Mouse (Mus musculus) bone marrow, adult 2 months (tissue): ENCODE data around the gene Atp8b3. TPM values are rescaled to one million over a fixed set of nuclear protein-coding genes. Genes with fewer than 3 reads are reported as not detected.

ENCODE experiments used
- H3K27ac ChIP-seq: fragments of 200-500 bp; 2 replicates; pipeline ENCODE4 v1.5.1; 2012; ENCODE audit warnings: low read depth, mild to moderate bottlenecking, control low read depth, inconsistent platforms, low read length; ENCODE audit not compliant: control insufficient read depth, poor library complexity, insufficient read depth
- H3K4me1 ChIP-seq: fragments of 200-500 bp; 2 replicates; pipeline ENCODE4 v1.6.1; 2011; ENCODE audit warnings: low read length; ENCODE audit not compliant: control insufficient read depth, insufficient read depth
- H3K4me3 ChIP-seq: fragments of 200-500 bp; replicated peaks from 2 replicates; pipeline ENCODE3; 2011; ENCODE audit warnings: mild to moderate bottlenecking, low read depth, low read length, control low read depth; ENCODE audit not compliant: control insufficient read depth
- CTCF ChIP-seq: fragments of 200-500 bp; IDR thresholded peaks from 2 replicates; pipeline ENCODE4 v1.5.1; 2011; ENCODE audit warnings: low read length, control low read depth; ENCODE audit not compliant: control insufficient read depth, insufficient read depth
- POLR2A ChIP-seq: fragments of 200-500 bp; IDR thresholded peaks from 2 replicates; pipeline ENCODE4 v1.6.1; 2011; ENCODE audit warnings: low read depth, mild to moderate bottlenecking, control low read depth, low read length, borderline replicate concordance; ENCODE audit not compliant: control insufficient read depth
- WGBS: fragments of 180-500 bp; shearing (Covaris S2); methylation state at CpG from one replicate; pipeline ENCODE4 v1.1.7; 2018; 5-methylcytosine and 5-hydroxymethylcytosine counted together
- polyA plus RNA-seq: library from polyadenylated mRNA; stranded (reverse); fragments of >200 nt; gene quantifications from 2 replicates; pipeline ENCODE4 v1.2.4, GENCODE M21; 2011; ENCODE audit warnings: low replicate concordance; ENCODE audit not compliant: missing spikeins, insufficient read depth, insufficient read length

Atp8b3 gene
- polyA plus RNA-seq, 1 experiment = not detected

DNA sequence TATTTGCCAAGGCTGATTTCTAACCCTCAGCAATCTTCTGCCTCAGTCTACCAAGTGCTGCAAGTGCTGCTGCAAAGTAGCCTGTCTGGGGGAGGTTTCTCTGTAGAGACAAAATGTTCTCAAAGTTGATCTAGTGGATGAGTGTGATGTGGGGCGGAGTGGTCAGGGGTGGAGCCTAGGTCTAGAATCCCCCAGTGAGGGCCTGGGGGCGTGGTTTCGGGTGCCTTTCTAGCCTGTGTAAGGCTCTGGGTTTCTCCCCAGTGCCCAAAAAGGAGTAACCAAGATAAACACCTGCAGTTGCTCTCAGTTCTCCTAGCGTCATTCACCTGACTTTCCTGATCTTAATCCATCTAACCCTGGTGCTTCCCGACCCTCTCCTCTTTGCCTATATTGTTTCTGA lies 57.9 kb downstream of the Atp8b3 start:
- Histone ChIP-seq H3K4me3 (no peak overlapping the region), H3K4me1 (no peaks in the 10 kb centered on the region; the same call in 1 of the 2 replicates), H3K27ac (no peak overlapping the region)
- WGBS = 38% methylated on average over 5 of the region's 5 CpGs
- no peak for TF ChIP-seq POLR2A
- TF ChIP-seq CTCF = no peak

DNA sequence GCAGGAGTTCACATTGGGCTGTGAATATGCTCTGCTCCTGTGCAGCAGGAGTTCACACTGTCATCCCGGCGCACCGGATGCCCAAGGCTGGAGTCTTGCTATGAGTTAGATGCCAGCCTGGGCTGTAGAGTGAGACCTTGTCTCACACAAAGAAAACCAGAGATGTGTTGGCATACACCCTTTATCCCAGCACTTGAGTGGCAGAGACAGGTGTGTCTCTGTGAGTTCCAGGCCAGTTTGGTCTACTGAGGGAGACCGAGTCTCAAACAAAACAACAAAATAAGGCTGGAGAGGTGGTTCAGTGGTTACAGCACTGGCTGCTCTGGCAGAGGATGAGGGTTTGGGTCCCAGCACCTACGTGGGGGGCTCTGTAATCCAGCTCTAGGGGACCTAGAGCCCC lies 60.4 kb downstream of the Atp8b3 start:
- 81% methylated on average over 5 of the region's 5 CpGs for WGBS
- Histone ChIP-seq H3K4me3 (no peak overlapping the region), H3K4me1 (no peaks in the 10 kb centered on the region; the same call in 1 of the 2 replicates), H3K27ac (no peak overlapping the region)
- TF ChIP-seq CTCF = no peak
- no peak for TF ChIP-seq POLR2A

DNA sequence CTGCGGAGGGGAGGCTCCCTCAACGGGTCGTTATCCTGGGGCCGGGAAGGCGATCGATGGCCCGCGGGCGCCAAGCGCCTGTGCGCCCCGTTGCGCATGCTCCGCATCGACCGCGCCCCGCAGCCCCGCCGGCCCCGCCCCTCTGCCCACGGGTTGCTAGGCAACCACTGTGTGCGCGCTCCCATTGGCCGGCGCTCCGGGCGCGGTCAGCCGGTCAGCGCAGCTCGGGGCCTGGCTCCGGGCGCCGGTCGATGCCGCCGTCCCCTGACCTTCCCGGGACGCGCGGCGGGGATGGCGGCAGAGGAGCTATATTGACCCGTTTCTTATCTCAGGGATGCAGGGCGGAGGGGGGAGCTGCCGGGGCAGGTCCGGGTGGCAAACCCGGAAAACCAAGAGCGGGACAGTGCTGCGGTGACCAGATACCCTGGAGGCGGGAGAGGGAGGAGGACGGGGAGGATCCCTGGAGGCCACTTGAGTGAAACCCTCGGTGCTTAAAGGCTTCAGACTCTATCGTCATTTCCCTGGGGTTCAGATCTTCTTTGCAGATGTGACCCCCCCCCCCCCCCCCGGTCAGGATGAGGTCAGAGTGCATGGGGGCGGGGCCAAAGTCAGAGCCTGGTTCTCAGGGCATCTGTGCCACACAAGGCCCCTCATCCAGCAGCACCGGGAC lies 63.5 kb downstream of the Atp8b3 start:
- under 1% methylated on average over 55 of the region's 58 CpGs for WGBS

More for the DNA sequence above, 63.5 kb downstream of the Atp8b3 start:
- Histone ChIP-seq H3K4me1 (no peaks in the 10 kb centered on the region; the same call in 1 of the 2 replicates), H3K4me3 (peak overlapping the region; percentile 79), H3K27ac (peak overlapping the region; percentile 72)
- TF ChIP-seq CTCF (no peak), POLR2A (no peak; the same call in 1 of the 2 replicates)

Other genes starting within 250 kb of the Atp8b3 start
- gene Rps15, start 246.7 kb downstream of the Atp8b3 start, polyA plus RNA-seq = 1,765 and 2,445 TPM in 2 replicates
- gene Apc2, start 243.1 kb downstream of the Atp8b3 start, polyA plus RNA-seq = 0.17 TPM in 1 of 2 replicates, not detected in the other
- 40.8 and 52.1 TPM in 2 replicates for gene 2310011J03Rik, start 218.6 kb downstream of the Atp8b3 start, polyA plus RNA-seq
- gene Pcsk4, start 209.6 kb downstream of the Atp8b3 start, polyA plus RNA-seq = 1.4 TPM in 1 of 2 replicates, not detected in the other
- 4.2 and 6.5 TPM in 2 replicates for gene Reep6, start 209.2 kb downstream of the Atp8b3 start, polyA plus RNA-seq
- 3.0 and 8.6 TPM in 2 replicates for gene Adamtsl5, start 190.7 kb downstream of the Atp8b3 start, polyA plus RNA-seq
- 2.2 TPM in 1 of 2 replicates, not detected in the other for gene Plk5, start 182.7 kb downstream of the Atp8b3 start, polyA plus RNA-seq
- gene Mex3d, start 151.5 kb downstream of the Atp8b3 start, polyA plus RNA-seq = 1.4 and 1.7 TPM in 2 replicates
- 53.0 and 82.0 TPM in 2 replicates for gene Mbd3, start 139.6 kb downstream of the Atp8b3 start, polyA plus RNA-seq
- 190 and 222 TPM in 2 replicates for gene Uqcr11, start 132.3 kb downstream of the Atp8b3 start, polyA plus RNA-seq
- gene Tcf3, start 105.5 kb downstream of the Atp8b3 start, polyA plus RNA-seq = 70.7 and 138 TPM in 2 replicates
- not detected in 2 replicates for gene Onecut3, start 44.3 kb downstream of the Atp8b3 start, polyA plus RNA-seq
- gene Rexo1, start 22.4 kb upstream of the Atp8b3 start, polyA plus RNA-seq = 46.3 and 55.3 TPM in 2 replicates
- gene Klf16, start 38.2 kb upstream of the Atp8b3 start, polyA plus RNA-seq = 13.4 and 18.6 TPM in 2 replicates
- 44.4 and 53.1 TPM in 2 replicates for gene Abhd17a, start 51.2 kb upstream of the Atp8b3 start, polyA plus RNA-seq
- 12.9 and 17.2 TPM in 2 replicates for gene Scamp4, start 63.7 kb upstream of the Atp8b3 start, polyA plus RNA-seq
- gene Adat3, start 63.8 kb upstream of the Atp8b3 start, polyA plus RNA-seq = 2.2 and 3.2 TPM in 2 replicates
- gene Gm49322, start 66.9 kb upstream of the Atp8b3 start, polyA plus RNA-seq = 2.0 and 2.4 TPM in 2 replicates
- gene Csnk1g2, start 83.7 kb upstream of the Atp8b3 start, polyA plus RNA-seq = 49.9 and 75.2 TPM in 2 replicates
- 7.0 and 22.1 TPM in 2 replicates for gene Btbd2, start 117.9 kb upstream of the Atp8b3 start, polyA plus RNA-seq
- gene Mknk2, start 139.0 kb upstream of the Atp8b3 start, polyA plus RNA-seq = 70.5 and 89.6 TPM in 2 replicates
- 16.3 and 45.8 TPM in 2 replicates for gene Mob3a, start 162.9 kb upstream of the Atp8b3 start, polyA plus RNA-seq
- gene Izumo4, start 163.1 kb upstream of the Atp8b3 start, polyA plus RNA-seq = 22.9 and 33.3 TPM in 2 replicates
- gene Ap3d1, start 203.1 kb upstream of the Atp8b3 start, polyA plus RNA-seq = 35.9 and 68.0 TPM in 2 replicates
- 30.8 and 55.1 TPM in 2 replicates for gene Dot1l, start 216.1 kb upstream of the Atp8b3 start, polyA plus RNA-seq